Mouse (Mus musculus) right cerebral cortex, adult 2 months (tissue): ENCODE data around the gene Trappc2l.

Experiments used
- DNase-seq, 2 experiments: peaks; one replicate each; pipeline ENCODE4 v3.0.0; 2021 to 2022; ENCODE audit warnings: low spot score in 2 of 2

Trappc2l gene

DNA sequence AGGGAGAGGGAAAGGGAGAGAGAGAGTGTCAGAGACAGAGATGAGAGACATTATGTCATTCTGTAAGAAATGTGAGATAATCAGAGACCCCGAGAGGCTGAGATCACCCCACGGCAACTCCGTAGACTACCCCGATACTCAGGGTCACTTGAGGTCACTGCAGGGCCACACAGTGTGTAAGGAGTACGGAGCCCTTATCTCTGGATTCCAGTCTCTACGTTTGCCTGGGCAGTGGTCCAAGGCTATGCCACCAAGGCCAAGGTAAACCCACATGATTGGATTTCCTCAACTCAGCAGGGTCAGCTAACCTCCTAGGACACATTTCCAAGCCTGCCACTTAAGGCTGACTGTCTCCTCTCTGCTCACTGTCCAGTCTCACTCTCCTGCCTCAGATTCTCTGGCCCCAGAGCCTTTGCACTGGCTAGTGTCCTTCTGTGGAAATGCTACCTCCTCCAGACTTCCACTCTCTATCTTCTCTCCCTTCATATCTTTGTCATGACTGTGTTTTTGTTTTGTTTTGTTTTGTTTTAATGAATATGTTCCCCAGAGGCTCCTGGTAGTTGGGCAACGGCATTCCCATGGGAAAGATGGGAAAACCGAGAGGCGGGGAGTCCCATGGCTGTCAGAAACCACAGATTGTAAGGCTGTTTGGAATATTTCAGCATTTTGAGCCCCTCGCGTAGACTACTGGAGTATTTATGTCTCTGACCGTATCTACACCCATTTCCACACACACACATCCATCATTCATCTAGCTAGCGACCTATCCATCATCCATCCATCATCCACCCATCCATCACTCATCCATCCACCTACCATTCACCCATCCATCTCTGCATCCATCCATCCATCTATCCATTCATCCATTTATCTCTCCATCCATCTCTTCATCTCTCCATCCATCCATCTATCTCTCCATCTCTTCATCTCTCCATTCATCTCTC, 44.9 kb downstream of the Trappc2l start:
- no peak for DNase-seq

DNA sequence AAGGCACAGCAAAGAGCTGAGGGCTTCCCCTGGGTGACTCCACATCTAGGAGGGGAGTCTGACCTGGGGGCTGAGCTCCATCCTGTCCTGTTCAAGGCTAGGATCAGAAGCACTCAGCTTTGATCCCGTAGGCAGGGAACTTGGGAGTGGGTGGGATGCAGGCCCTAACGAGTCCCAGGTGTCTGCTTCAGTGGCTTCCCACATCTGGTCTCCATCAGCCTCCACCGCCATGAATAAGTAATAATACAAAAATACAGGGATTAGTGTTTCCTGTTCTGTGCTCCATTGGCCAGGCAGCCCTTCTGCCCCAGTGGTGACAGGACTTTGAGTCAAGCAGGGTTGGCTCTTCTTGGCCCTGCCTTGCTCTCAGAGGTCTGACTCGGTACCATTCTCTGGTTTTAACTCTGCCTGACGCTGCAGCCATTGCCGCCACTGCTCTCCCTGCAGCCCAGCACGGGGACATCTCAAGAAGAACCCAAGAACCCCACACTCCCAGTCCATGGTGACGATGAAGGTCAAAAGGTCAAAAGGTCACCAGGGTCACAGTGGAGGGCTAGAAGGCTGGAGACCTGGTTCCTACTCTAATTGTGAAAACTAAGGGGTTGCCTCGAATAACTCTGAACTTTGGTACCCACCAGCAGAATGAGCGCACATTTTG, 46.8 kb downstream of the Trappc2l start:
- no peak for DNase-seq

DNA sequence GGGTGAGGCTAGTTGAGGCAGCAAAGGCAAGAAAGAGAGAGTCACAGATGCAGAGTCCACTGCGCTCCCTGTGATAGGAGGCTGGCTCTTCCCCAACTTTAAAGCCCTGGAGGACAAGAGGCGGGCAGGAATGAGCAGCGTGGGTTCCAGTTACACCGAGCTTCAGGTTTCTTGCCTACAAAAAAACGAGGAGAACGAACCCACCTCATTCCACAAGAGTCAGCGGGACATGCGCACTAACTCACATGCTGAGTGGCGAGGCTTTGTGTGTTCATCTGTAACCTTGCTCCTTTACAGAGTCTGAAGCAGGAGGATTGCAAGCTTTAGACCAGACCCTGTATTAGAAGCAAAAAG, 47.3 kb downstream of the Trappc2l start:
- no peak for DNase-seq

DNA sequence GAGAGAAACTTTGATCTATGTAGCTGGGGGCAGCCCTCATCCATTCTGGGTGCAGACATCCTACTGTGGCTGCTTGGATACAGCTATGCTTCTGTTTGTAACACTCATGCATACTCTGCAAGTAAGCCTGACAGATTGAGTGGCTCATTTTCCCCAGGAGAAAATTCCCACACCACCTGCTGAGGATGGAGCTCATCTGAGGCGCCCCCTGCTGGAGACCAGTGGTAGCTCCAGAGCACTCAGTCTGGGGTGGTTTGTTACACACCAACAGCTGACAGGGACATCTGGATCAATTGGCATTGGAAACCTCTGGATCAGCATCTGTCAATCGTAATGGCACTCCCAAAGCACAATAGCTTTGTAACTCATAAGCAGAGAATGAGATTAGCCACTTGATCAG, 48.6 kb downstream of the Trappc2l start:
- DNase-seq, result no peak

DNA sequence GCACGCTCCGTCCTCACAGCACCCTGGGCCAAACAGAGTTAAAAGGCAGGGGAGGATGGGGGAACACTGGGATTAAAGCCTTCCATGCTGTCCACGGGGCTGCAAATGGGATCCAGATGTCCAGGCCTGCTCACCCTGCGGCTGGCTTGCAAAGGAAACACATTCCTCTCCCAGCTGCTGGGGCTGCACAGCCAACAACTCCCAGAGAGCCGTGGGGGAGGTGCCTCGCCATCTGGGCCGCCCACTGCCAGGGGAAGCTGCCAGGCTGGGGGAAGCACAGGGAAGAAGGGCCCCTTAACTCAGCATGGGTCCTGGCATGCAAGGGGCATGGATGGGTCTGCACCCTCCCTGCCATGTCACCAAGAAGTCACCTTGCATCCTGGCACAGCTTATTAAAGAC, 49.7 kb downstream of the Trappc2l start:
- peak; percentile 77 to 78 for DNase-seq

DNA sequence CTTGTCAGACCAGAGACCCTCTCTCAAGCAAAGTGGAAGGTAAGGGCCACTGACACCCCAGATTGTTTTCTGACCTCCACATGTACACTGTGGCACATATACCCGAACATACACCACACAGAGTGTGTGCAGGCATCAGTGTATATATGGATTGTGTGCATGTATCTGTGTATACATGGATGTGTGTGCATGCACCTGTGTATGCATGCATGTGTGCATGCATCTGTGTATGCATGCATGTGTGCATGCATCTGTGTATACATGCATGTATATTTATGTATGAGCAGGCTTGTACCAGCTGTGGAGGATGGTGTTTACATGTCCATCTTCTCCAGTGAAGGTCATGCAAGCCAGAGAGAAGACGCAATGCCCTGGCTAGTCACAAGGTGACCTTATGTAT, 50.5 kb downstream of the Trappc2l start:
- no peak for DNase-seq

DNA sequence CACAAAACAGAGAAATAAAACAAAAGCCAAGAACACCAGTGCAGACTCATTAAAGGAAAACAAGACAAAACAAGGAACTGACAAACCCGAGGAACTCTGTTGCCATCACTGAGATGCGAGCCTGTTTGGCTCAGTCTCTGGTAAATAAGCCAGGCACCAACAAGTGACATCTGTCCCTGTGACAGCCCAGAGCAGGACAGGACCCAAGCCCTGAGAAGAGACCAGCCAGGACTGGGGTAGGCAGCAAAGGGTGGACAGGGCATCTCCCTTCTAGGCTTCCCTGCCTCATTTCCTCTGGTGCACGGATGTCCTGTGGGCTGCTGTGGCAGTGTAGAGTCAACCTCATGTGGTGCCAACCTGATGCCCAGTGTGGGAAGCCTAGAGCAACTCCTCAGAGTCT, 51.7 kb downstream of the Trappc2l start:
- no peak for DNase-seq

DNA sequence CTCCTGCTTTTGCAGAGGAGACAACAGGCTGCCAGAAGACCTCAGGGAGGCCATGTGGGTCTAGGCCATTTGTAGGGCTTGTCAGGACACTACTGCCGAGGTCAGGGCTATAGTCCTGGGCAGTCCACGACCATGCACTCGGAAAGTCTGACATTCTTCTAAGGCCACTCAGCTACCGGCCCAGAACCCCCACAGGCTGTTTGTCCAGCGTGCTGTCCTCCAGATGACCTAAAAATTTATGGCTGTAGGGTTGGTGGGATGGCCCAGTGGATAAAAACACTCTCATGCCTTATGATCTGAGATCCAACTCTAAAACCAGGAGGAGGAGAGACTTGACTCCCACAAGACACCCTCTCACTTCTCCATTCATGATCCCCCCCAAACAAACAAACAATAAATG, 52.2 kb downstream of the Trappc2l start:
- DNase-seq, result no peak

DNA sequence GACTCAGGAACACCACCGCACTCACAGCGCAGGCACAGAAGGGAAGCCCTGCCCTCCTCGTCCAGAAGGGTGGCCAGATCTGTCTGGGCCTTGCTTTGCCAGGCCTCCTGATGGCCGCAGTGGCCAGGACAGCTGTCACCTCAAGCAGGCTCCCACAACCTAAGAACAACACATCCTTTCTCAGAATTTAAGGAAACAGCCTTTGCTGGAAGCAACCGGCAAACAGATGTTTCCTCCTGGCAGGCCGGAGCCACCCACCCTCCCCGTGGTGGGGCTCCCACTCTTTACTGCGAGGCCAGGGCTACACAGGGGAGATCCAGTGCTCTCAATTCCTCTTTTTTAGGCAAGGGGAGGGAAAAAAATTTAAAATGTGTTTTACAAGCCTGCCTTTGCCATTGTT, 53.8 kb downstream of the Trappc2l start:
- DNase-seq, result peak in 1 of 2 experiments; percentile 34

DNA sequence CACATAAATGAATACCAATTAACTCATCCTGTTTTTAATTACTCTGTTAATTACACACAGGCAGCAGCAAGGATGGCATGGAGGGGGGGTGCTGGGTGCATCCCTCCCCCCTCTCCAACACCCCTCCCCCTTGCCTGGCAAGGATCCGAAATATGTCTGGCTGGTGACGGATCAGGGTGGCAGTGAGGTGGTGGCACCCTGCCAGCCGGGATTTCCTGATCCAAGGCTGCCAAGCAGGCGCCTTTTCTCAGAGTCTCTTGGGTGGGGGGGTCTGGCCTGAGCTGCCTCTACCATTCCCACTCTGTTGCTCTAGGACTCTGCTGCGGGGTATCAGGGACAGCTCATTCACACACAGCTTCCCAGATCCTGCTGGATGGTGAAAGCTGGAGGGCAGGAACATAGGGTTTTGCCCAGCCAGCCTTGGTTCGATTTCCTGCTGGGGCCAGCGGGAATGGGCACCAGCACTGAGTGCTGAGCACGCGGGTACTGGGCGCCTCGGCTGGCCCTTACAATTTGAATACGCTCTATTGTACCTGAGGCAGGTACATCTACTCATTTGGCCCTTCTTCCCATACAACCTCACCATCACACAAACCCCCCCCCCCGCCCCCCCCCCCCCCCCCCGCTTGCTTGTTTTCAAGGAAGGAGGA, 54.4 kb downstream of the Trappc2l start:
- DNase-seq, result peak in 1 of 2 experiments; percentile 40
